Mouse (Mus musculus): Measurements from ENCODE around the gene Aldh3a1.

DNA sequence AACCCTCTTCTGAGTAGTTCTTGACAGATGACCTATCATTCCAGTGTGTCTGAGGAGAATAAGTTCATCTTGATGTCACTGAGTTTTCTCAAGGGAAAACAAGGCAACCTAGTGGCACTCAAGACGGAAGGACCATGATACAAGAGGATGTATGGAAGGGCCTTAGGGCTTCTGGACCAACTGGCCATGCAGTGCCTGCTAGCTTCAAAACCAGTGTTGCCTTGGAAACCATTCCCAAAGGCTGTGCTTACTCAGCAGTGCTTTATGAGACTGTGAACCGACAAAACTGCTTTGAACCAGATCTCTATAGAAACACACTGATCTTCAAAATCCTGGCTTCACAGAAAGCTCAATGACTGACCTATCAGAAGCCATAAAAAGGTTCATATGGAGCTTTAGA is 16.6 kb upstream of the Aldh3a1 start:
- TF ChIP-seq CTCF (IDR thresholded peaks at IDR 0.05; ENCODE audit: low read depth): no peak
- TF ChIP-seq EP300 (optimal IDR thresholded peaks at IDR 0.05): no peak
